Mouse (Mus musculus) cerebellum, adult 8-10 months (tissue): ENCODE results near the gene Cel.

Experiments used
- DNase-seq: peaks from one replicate; pipeline ENCODE4 v3.0.0; 2022

Cel gene

DNA sequence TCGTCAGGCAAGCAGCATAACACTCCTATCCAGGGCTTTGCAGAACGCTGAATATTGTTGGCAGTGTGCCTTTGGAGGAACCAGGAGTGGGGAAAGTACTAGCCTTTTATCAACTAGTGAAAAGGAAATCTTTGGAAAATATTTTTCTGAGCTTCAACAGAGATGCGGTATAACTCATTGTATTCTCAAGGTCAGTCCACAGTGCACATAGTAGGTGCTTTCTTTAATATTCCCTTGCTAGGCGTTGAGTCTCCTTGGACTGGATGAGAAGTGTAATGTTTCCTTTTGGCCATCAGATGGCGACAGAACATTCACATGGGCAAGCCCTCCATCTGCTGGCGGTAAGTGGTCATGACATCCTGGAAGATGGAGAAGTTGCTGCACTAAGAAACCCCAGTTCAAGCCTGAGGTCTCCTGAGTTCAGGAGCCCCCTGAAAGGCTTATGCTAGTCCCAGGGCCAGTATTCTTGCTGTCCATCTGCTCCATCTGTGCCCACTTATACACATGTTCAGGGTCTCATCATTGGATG is 21.9 kb upstream of the Cel start:
- DNase-seq = peak; percentile 76

DNA sequence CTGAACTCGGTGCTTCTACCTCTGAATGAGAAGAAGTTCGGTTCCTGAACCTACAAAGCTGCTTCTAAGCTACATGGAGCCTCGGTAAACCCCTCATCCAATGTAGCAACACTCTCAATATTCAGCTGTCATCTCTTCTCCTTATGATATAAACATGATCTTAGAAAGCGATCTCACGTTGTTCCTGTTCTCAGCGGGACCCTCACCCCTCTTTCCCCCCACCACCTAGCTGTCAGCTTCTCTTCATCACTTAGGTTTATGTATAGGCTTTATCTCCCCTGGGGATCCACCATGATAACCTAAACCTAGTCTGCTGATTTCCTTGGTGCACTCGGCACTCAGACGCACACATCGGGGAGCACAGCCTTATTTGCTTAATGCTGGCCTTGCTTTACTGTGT is 20.4 kb upstream of the Cel start, which contains the start of gene Gtf3c5:
TSS of gene Gtf3c5 (minus strand) at position 101 of the 400 bp plus-strand sequence.
- DNase-seq = no peak

DNA sequence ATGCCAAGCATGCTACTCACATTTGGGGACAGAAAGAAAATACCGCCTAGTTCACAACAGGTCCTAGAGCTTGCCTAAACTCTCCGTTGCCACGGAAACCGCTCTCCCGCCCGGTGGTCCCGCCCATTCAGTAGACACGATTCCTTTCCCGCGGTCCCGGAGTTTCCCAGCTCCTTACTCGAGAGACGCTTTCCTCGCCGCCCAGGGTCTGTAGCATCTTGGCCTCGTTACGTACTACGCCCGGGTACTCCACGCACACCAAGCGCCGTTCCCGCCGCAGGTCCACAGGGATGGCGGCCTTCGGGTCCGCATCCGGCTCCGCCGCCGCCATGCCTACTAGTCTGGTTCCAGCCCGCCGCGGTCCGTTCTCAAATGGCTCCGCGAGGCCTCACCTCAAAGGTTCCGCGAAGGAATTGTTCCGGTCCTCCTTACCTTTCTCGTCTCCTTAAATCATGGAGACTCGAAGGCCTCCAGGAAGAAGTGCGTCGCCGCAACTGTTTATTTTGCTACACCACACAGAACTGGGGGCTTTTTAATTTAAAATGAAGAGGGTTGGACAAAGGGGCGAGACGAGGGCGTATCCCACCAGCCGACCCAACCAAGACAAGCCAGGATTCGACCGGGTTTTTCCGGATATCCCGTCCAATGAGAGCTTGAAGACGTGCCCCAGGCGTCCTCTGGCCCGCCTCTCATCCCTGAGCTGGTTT is 19.6 kb upstream of the Cel start:
- peak; percentile 91 for DNase-seq

DNA sequence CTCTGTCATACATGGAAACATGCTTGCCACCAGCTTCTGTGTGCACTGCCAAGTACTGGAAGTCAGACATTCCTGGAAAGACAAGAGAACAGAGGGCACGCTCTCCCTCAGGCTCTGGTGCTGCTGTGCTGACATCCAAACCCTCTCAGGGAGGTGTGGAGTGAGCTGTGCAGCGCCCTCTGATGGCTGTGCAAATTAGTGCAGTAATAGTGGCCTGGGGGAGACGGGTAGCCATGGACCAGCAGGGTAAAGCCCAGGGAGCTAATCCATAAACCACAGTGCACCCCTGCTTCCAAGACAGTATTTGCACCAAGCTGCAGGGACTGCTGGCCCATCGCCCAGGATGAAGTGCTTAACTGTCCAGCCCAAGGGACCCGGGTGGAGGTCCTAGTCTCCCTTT is 14.8 kb upstream of the Cel start:
- no peak for DNase-seq

DNA sequence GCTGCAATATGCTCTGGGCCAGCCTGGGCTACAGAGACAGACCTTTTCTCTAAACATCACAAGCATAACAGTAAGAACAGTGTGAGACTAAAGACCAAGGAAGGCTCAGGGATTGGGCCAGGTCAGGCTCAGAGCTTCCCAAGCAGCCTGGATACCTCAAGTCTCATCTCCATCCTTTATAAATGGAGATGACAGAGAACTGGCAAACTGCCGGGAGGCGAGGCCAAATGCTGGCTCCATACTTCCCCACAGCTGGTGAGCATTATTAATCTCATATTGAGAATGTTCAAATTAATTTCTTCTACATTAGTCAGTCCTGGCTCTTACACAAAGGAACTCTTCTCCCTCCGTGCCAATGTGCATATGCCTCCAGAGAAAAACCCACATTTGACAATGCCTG is 13.6 kb upstream of the Cel start:
- no peak for DNase-seq

DNA sequence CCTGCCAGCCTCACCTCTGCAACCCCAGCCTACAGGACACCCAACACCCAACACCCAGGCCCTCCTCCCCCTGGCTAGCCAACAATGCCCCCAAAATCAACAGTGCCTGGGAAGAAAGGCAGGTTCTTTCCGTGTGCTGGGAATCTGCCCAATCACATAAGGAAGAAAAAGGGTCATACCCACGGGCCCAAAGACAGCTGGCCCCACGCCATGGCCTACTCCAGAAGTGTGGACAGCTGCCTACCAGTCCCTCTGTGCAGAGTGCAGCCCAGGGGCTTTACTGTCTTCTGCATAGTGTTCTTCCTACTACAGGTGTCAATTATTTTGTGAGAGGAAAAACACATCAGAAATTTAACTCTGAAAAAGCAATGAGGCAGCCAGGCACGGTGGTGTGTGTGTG is 12.1 kb upstream of the Cel start:
- no peak for DNase-seq

DNA sequence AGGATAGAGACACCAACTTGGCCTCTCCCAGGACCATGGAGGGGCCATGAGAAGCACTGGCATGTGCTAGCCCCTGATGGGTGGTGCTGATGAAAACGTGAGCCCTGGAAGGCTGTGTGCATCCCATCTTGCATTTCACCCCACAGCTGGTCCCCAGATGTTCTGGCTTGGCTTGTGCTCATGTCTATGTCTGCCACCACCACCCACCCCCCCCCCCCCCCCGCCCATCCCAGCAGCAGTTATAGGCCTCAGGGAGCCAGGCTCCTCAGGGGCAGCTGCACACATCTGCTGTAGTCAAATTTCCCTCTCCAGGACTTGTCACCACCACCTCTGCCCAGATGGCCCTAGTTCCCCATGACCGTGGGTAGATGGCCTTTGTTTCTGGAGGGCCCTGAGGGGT is 6.7 kb upstream of the Cel start:
- DNase-seq = no peak

DNA sequence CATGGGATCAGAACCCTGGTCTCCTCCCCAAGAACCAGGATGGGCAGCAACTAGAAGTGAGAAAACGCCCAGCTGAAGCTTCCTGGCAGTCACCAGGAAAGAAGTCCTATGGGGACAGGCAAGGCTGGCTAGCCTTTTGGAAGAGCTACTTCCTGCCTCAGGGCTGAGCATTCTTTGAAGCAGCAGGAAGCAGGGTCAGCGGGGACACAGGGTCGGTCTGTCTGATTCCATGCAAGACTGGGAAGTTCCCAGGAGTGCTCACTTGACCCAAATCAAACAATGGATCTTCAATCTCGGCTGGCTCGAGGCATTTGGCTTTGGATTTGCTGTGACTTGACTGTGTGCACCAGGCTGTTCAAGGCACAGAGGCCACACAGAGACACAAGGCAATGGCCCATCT is 3.3 kb upstream of the Cel start:
- DNase-seq = no peak

DNA sequence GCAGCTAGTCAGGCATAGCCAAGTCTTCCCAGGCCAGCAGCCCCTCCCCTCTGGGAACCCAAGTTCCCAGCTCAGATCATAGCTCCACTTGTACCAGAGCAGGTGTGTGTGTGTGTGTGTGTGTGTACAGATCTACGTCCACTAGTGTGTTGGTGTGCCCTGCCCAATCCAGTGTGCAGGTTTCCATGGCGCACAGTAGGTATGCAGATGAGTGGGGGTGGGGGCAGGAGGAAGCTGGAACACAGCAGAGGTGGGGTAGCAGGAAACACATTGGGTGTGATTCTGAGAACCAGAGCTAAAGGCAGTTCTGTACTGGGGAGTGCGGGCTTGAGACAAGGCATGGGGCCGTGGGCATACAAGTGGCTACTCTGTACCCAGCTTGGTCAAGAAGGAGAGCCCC is 1.2 kb upstream of the Cel start:
- DNase-seq = no peak

DNA sequence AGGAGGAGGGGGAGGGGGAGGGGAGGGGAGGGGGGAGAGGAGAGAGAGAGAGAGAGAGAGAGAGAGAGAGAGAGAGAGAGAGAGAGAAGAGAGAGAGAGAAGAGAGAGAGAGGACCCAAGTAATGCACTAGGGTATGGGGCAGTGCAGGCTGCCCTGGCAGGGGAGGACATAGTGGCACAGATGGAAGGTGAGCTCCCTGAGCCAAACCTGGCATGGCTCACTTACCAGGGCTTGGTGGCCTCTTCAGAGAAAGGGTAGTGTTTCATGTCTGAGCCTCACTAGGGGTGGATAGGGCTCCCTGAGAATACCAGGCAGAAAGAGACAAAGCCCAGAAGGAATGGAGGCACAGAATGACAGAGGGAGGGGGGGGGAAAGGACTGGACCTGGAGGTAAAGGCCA is 627 bp upstream of the Cel start:
- no peak for DNase-seq

DNA sequence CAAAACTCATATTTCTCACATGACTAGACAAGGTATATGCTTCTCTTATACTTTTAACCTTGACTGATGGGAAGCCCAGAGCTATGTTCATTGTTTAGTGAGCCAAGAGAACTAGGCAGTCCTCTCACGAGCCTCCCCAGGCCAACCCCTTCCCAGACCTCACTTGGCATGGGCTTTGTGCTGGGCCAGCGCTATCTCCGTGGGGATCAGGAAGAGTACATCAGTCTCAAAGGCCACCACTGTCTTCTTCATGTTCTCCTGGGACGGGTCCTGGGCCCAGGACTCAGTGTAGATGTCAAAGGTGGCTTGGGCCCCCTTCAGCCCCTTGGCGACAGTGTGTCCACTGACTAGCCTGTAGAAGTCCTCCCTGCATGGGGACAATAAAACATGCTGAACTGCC is 5.8 kb downstream of the Cel start:
- DNase-seq = no peak

DNA sequence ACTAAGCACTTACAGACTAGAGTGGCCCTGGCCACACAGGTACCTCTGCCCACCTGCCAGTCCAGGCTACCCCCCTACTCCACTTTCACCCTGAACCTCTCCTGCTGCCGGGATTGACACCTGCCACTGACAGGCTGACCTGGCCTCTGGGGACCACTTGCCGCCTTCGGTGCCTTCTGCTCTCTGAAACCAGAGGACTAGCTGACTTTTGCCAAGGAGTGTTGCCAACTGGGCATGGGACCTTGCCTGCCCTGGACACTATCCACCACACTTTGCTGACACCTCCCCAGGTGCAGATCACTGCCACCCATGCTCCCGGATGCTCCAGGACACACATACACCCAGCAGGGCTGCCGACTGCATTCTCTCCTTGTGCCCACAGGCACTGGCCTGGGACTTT is 10.9 kb downstream of the Cel start:
- DNase-seq = no peak

DNA sequence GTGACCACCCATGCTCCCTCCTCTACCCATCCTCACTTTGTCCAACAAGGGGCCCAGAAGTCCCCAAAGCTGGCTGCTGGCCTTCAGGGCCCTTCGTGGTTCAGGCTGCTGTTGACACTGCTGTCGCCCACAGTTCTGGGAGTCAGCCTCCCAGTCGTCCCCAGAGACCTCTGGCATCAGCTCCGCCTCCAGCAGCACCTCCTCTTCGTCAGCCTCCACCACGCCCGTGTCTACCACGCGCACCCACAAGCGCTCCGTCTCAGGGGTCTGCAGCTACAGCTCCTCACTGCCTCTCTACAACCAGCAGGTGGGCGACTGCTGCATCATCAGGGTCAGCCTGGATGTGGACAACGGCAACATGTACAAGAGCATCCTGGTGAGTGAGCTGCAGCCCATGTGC is 14.0 kb downstream of the Cel start:
- DNase-seq = peak; percentile 20

DNA sequence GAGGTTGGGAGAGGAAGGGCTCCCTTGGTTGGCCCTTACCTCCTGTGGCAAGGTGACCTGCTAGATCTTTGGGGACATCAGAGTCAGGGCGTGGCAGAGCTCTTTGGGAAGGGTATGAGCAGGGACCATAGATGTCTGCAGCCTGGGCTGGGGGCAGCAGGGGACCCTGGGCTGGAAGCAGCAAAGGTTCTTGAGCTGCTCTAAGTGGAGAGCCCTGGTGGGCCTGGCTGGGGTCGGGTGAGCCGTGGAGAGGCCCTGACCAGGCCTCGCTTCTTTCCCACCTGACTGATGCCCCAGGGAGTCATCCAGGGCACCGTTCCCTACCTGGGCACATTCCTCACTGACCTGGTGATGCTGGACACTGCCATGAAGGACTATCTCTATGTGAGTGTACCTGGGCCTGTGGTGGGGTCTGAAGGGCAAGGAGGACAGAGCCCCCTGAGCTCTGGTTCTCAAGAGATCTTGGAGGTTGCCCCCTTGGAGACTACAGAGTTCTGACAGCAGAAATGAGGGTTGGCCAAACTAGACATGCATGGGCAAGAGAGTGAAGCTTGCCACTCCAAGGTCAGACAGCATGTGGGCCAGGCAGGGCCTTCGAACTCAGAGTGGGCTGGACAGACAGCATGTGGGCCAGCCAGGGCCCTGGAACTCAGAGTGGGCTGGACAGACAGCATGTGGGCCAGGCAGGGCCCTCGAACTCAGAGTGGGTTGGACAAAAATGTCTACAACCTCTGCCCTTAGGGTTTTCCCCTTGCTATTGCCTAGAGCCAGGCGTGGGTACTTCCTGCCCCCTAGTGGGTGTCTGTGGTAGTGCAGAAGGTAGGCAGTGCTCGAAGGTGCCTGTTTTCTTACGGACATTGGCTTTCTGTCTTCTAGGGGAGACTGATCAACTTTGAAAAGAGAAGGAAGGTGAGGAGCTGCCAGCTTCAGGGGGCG is 15.7 kb downstream of the Cel start:
- DNase-seq = peak; percentile 89

DNA sequence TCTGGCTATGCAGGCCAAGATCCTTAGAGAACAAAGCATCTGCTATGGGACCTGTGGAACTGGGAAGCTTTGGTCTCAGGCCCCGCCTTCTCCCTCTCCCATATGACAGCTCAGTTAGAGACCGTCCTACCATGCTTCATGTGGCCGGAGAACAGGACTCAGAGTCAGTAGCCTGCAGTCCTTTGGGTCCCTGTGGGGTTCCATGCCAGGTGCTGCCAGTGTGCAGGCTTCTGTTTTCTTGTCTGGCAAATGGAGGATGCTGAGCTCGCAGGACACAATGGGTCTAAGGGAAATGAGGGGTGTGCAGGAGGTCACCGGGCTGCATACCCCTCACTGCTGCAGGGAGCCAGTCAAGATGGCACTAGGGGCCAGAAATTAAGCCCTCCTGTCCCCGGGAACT is 16.6 kb downstream of the Cel start:
- DNase-seq = no peak

DNA sequence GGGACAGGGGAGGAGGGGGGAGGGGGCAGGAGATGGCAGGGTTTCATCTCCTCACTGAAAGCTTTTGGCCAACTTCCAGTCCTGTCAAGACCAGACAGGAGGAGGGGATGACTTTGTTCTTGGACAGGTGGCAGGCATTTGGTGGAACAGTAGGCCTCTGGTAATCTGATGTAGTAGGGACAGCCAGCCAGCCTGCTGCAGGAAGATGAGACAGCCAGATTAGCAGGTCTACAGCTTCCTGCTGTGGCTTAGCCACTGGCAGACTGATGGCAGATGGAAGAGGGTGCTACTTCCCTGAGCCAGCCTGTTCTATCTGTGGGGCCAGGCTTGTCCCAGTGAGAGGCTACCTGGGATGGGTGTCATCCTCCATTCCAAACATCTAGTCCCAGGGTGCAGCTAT is 17.2 kb downstream of the Cel start:
- peak; percentile 68 for DNase-seq

DNA sequence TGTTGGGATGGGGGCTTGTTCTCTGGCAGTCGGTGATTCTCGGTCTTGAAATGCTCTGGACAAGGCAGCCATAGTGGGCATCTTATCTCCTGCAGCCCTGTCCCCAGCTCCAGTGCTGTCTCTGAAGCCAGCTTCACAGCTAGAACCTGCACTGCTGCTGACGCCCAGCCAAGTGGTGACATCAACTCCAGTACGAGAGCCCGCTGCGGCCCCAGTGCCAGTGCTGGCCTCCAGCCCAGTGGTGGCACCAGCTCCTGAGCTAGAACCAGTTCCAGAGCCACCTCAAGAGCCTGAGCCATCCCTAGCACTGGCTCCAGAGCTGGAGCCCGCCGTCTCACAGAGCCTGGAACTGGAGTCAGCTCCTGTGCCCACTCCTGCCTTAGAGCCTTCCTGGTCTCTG is 19.3 kb downstream of the Cel start:
- DNase-seq = peak; percentile 93

DNA sequence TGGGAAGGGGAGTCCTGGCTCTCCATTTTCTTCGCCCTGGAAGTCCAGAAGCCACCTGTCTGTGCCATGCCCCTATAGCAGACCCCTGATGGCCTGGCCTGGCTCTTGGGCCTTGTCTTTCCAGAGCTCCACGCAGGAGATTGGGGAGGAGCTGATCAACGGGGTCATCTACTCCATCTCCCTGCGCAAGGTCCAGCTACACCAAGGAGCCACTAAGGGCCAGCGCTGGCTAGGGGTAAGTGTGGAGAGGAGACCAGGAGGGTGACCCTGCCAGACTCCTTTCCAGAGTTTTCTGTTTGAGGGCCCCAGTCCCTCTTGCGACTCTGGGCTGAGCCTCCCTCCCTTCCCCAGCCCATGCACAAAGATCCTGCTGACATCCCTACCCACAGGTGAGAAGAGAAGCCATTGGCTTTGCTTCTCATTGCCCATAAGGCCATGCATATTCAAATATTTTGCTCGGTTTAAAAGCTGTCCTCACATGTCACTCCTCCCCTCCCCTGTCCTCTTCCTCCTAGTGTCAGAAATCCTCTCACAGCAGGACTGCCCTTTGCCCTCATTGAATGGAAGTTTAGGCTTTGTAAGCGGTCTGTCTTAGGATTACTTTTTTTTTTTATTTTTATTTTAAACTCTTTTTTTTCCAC is 22.5 kb downstream of the Cel start:
- peak; percentile 22 for DNase-seq

DNA sequence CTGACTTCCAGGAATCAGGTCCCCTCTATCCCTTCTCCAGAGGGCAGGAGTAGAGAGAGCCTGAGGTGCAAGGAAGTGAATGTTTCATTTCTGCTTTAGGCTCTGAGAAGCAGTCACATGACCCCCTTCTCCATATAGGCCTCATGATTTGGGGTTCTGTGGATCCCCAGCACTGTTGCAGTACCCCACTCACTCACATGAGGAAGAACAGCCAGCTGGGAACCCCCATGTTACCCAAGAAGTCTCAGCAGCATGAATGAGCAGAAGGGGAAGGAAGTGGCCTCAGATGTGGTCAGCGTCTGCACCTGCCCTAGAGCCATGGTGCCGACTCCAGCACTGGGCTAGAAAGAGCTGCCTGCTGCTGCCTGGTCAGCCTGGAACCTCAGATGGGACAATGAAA is 23.3 kb downstream of the Cel start:
- DNase-seq = peak; percentile 26

DNA sequence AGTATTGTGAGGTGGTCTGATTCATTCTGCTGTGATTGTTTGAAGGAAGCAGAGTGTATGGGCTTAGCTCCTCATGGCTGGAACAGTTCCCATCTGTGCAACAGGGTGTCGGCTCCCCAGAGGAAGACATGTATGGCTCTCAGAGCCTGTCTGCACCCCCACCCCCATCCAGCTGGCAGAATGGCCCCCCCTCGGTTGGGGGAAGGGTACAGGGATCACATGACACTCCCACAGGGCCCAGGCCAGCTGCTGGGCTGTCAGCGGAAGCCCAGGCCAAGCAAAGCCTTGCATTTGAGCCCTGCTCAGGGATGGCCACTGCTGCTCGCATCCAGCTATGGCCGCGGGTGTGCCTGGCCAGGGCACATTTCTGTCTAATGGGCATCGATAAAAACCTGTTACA is 24.0 kb downstream of the Cel start:
- peak; percentile 54 for DNase-seq

DNA sequence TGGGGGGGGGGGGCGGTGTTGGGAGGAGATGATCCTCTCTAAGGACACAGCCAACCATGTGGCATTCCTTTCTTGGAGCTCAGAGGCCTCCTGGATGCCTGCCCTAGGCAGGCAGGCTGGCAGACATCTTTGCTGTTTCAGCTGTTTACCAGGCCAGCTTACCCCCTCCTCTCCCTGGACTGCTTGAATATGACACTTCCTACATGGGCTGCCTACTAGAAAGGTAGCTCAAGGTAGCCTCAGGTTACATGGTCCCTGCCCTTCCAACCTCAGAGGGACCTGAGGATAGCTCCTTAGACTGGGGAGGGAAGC is 24.4 kb downstream of the Cel start:
- DNase-seq = peak; percentile 41

DNA sequence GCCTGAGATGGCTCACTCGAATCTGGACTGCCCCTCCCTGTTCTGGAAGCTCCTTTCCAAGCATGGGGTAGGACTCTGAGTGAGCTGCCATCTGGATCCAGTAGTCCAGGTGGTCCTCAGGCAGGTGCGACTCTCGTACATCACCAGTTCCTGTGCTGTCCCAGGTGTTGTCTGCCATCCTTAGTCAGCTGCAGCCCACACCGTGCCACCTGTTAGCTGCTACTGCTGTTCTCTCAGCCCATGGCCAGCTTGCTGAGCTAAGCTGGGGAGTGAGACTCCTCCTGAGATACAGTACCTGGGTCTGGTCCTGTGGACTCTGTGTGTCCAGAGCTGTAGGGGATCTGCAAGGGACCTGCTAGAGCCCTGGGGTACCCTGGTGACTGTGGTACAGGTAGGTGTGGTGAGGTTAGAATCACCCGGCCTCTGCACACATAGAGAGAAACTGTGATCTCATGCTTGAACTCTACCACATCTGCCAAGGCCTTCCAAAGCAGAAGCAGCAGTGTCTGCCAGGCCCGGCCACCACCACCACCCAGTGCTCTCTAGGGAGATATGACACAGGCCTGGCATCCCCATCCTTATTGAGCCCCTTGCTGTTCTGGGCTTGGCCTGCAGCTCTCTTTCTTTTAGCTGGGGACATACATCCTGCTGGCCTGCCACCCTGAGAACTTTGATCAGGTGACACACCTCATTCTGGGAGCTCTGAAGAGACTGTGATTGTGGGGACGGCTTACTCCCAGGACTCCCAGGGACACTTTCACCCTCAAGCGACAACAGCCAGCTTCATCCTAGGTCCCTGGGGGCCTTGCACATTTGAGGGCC is 25.0 kb downstream of the Cel start:
- DNase-seq = peak; percentile 35

DNA sequence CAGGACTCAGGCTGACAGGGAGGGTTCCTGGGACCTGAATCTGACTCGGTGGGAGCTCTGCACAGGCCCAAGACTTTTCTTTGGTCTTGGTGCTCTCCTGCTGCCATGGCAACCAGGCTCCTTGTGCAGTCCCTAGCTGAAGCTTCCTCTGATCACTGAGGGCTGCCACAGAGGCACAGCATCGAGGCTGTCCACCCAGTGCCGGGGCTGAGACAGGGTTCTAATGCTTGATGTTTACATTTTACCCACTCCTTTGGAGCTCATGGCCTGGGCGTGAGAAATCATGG is 25.6 kb downstream of the Cel start:
- DNase-seq = peak; percentile 24
